Mouse (Mus musculus) G1E (cell line): Measurements from ENCODE around the gene Pde4d. TPM values are rescaled to one million over a fixed set of nuclear protein-coding genes. Genes with fewer than 3 reads are reported as not detected.
A peak's percentile ranks its signal among the peaks of the same experiment; 100 is the strongest.

ENCODE experiments used
- ATAC-seq: 2 replicates; pipeline ENCODE4 v1.8.0; 2016; ENCODE audit warnings: mild to moderate bottlenecking; ENCODE audit not compliant: insufficient number of reproducible peaks, poor library complexity, low FRiP score, severe bottlenecking; ENCODE audit errors: extremely low read depth
- DNase-seq: peaks from one replicate; pipeline ENCODE4 v3.0.0; 2012; ENCODE audit warnings: low spot score
- H3K27me3 ChIP-seq: 2 replicates; pipeline ENCODE4 v1.6.1; 2012; ENCODE audit warnings: mild to moderate bottlenecking, low read length, inconsistent platforms; ENCODE audit not compliant: insufficient read depth
- H3K36me3 ChIP-seq: replicated peaks from 2 replicates; pipeline ENCODE3; 2012; ENCODE audit warnings: mild to moderate bottlenecking, inconsistent platforms
- H3K4me1 ChIP-seq: 2 replicates; pipeline ENCODE4 v1.6.1; 2012; ENCODE audit warnings: low read depth, low read length, inconsistent platforms, mixed read lengths; ENCODE audit not compliant: insufficient read depth
- H3K4me3 ChIP-seq: 2 replicates; pipeline ENCODE4 v1.5.1; 2012; ENCODE audit warnings: low read depth, mild to moderate bottlenecking, inconsistent platforms, low read length, moderate library complexity, mixed read lengths
- H3K9me3 ChIP-seq: replicated peaks from 2 replicates; pipeline ENCODE4 v1.6.1; 2012; ENCODE audit warnings: inconsistent platforms
- CTCF ChIP-seq: IDR thresholded peaks from 2 replicates; pipeline ENCODE4 v1.5.1; 2012; ENCODE audit warnings: low read depth, low read length, inconsistent platforms, mixed read lengths
- GATA1 ChIP-seq: IDR thresholded peaks from 2 replicates; pipeline ENCODE4 v1.6.1; 2012; ENCODE audit warnings: borderline replicate concordance, low read length, inconsistent platforms, mixed read lengths
- GATA2 ChIP-seq: IDR thresholded peaks from 2 replicates; pipeline ENCODE4 v1.6.1; 2012; ENCODE audit warnings: low read depth, low read length, inconsistent platforms, borderline replicate concordance
- POLR2AphosphoS5 ChIP-seq: IDR thresholded peaks from 2 replicates; pipeline ENCODE4 v1.6.1; 2012; ENCODE audit warnings: low read depth, low read length, inconsistent platforms; ENCODE audit not compliant: insufficient replicate concordance
- TAL1 ChIP-seq: conservative IDR thresholded peaks from 2 replicates; pipeline ENCODE4 v1.6.1; 2012; ENCODE audit warnings: low read depth, low read length, inconsistent platforms, mixed read lengths
- polyA plus RNA-seq: library from polyadenylated mRNA; stranded (reverse); fragments of >175 nt; gene quantifications from 2 replicates; pipeline ENCODE4 v1.2.3, GENCODE M21; 2012
- total RNA-seq, 2 experiments: library from RNA; stranded (forward) in 1 of 2; stranded (reverse) in 1 of 2; fragments of 200-1000 nt in 1 of 2; fragments of >200 nt in 1 of 2; fragmentation: Nextera tagmentation in 1 of 2; gene quantifications; 2 replicates each; pipeline ENCODE4 v1.2.3; 2014 to 2017

Pde4d gene
- total and polyA plus RNA-seq, 3 experiments: 8.2 to 124 (median 22.6) TPM

- H3K4me1 ChIP-seq: peaks cover 26% of the 10 kb centered on the region
- DNase-seq (no peak), ATAC-seq (no peak)
- no peaks in the 10 kb centered on the region for H3K36me3 ChIP-seq
- no peak for TF ChIP-seq GATA2
- TF ChIP-seq GATA1: no peak
- no peak for TF ChIP-seq CTCF
- TF ChIP-seq POLR2AphosphoS5: no peak
- TF ChIP-seq TAL1: no peak
- H3K4me3 ChIP-seq: no peak overlapping the region
- peaks cover 2% of the 10 kb centered on the region; the same call in 1 of the 2 replicates for H3K9me3 ChIP-seq
- peaks cover 21% of the 10 kb centered on the region for H3K27me3 ChIP-seq
These were observed 1161.0 kb downstream of the Pde4d start for GRCm38 (mm10) chr13:109610772-109611171.

GRCm38 (mm10) chr13:109615213-109615784 is 1165.6 kb downstream of the Pde4d start:
- ATAC-seq (no peak), DNase-seq (no peak)
- TF ChIP-seq CTCF (no peak), GATA2 (no peak), GATA1 (no peak), POLR2AphosphoS5 (no peak), TAL1 (no peak)
- Histone ChIP-seq H3K36me3 (no peaks in the 10 kb centered on the region), H3K4me3 (no peak overlapping the region), H3K27me3 (peaks cover 3% of the 10 kb centered on the region; the same call in 1 of the 2 replicates), H3K4me1 (peaks cover 38% of the 10 kb centered on the region), H3K9me3 (peaks cover 2% of the 10 kb centered on the region; the same call in 1 of the 2 replicates)

GRCm38 (mm10) chr13:109615785-109616281 is 1166.1 kb downstream of the Pde4d start:
- DNase-seq: peak; percentile 11
- Histone ChIP-seq H3K4me1 (peaks cover 36% of the 10 kb centered on the region), H3K9me3 (peaks cover 1% of the 10 kb centered on the region; the same call in 1 of the 2 replicates), H3K36me3 (no peaks in the 10 kb centered on the region), H3K27me3 (peaks cover 3% of the 10 kb centered on the region; the same call in 1 of the 2 replicates), H3K4me3 (no peak overlapping the region; the same call in 1 of the 2 replicates)
- TF ChIP-seq GATA1 (no peak), GATA2 (no peak), POLR2AphosphoS5 (no peak), TAL1 (no peak), CTCF (no peak)
- peak; percentile 54 for ATAC-seq

- Histone ChIP-seq H3K27me3 (no peaks in the 10 kb centered on the region), H3K36me3 (no peaks in the 10 kb centered on the region), H3K9me3 (no peaks in the 10 kb centered on the region), H3K4me3 (no peak overlapping the region), H3K4me1 (peaks cover 43% of the 10 kb centered on the region)
- ATAC-seq: no peak
- no peak for TF ChIP-seq GATA2
- no peak for TF ChIP-seq CTCF
- no peak for TF ChIP-seq TAL1
- no peak for TF ChIP-seq GATA1
- no peak for TF ChIP-seq POLR2AphosphoS5
- DNase-seq: no peak
These were observed 1169.5 kb downstream of the Pde4d start for GRCm38 (mm10) chr13:109619158-109619657.

GRCm38 (mm10) chr13:109622207-109622606 is 1172.5 kb downstream of the Pde4d start:
- Histone ChIP-seq H3K9me3 (no peaks in the 10 kb centered on the region), H3K27me3 (no peaks in the 10 kb centered on the region), H3K4me1 (peaks cover 33% of the 10 kb centered on the region), H3K36me3 (no peaks in the 10 kb centered on the region), H3K4me3 (no peak overlapping the region)
- ATAC-seq (no peak), DNase-seq (no peak)
- no peak for TF ChIP-seq POLR2AphosphoS5
- TF ChIP-seq GATA1: no peak
- TF ChIP-seq GATA2: no peak

GRCm38 (mm10) chr13:109623201-109623600 is 1173.5 kb downstream of the Pde4d start:
- no peaks in the 10 kb centered on the region for H3K36me3 ChIP-seq
- H3K9me3 ChIP-seq: no peaks in the 10 kb centered on the region
- no peak for ATAC-seq
- no peak overlapping the region for H3K4me3 ChIP-seq
- DNase-seq: no peak
- H3K4me1 ChIP-seq: peaks cover 28% of the 10 kb centered on the region
- no peak for TF ChIP-seq GATA1
- no peak for TF ChIP-seq TAL1
- no peak for TF ChIP-seq GATA2
- no peak for TF ChIP-seq POLR2AphosphoS5
- TF ChIP-seq CTCF: no peak
- no peaks in the 10 kb centered on the region for H3K27me3 ChIP-seq
